Mouse (Mus musculus): ENCODE data around the gene 1700034J05Rik.

Gene 1700034J05Rik

GRCm38 (mm10) chr6:146918341-146918740, 35.9 kb downstream of the 1700034J05Rik start:
- no peak for DNase-seq

DNA sequence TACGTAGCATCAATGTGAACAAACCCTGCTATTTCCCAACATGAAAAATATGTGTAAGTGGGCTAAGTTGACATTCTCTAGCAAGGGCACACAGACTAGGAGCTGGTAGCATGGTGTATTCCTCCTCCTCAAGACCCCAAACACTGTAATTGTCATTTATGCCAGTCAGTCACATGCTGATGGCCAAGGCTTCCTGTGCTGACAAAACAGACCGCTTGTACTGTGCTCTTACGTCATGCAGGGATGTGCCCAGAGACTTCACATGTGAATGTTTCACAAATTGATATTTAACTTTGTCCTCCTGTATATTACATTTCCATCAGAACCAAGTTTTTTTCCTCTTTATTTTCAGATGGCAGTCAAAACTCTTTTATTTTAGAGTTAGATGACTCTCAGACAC, 36.8 kb downstream of the 1700034J05Rik start:
- no peak for DNase-seq

GRCm38 (mm10) chr6:146915808-146916207, 38.4 kb downstream of the 1700034J05Rik start:
- no peak for DNase-seq

DNA sequence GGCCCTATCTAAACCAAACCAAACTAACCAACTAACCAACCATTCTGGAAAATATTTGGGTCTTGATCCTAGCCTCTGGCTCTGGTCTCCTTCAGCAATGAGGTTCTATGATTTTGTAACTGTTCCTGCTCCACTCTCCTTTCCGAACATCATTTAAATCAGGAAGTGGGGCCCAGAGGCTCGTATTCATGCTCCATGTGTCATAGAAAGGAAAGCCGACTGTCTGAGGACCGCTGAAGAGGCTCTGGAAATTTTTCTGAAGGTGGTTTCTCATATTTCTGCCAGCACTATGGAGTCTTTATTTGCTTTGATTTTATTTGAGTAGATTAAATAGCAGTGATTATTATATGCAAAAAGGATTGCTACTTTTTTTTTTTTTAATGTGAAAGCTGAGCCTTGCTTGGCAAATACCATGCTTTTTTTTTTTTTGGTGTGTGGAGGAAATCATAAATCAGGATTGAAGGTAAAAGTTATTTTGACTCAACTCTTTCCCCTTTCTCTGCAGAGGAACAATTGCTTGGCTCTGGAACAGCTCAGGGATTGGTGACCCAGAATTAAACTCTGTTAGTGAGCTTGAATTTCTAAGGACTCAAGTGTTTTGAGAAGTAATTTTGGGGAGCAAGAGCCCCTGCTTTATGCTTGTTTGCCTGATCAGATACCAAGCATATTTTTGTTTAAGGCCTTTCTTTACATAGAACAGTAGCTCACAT, 40.6 kb downstream of the 1700034J05Rik start:
- no peak for DNase-seq

- DNase-seq: no peak
Measured at GRCm38 (mm10) chr6:146912835-146913488, 41.3 kb downstream of the 1700034J05Rik start.

- no peak for DNase-seq
Measured at GRCm38 (mm10) chr6:146910801-146911200, 43.4 kb downstream of the 1700034J05Rik start.

DNA sequence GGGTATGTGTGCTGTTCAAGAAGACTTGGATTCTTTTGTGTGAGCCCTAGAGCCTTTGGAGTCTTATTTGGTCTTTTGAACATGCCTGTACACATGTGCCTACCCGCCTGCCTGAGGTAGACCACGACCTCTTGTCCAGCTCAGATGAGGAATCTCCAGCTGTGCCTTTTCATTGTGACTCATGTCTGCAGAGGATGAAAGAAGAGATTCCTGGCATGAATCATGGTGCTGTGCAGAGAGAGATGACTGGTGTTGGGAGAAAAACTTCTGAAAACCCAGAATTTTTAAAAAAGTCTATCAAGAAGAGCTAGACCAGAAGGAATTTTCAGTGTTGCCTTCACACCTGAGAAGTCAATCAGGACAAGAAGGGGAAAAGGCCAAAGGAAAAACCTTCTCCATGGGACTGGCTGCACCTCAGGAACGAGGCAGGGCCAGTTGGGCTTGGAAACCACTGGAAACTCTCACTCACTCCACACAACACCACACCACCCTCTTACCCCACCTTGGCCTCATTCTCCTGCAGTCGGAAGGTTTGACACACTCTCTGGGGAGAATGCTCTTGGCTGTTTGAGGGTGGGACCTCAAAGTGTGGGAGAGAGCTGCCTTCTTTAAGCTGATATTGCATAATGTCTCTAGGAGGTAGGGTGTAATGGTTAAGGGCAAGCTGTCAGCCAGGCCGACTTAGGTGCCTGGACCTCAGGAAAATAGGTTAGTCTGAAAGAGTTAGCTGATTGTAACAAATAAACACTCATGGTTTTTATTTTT, 44.3 kb downstream of the 1700034J05Rik start:
- no peak for DNase-seq

GRCm38 (mm10) chr6:146908801-146909200, 45.4 kb downstream of the 1700034J05Rik start:
- DNase-seq: no peak

DNA sequence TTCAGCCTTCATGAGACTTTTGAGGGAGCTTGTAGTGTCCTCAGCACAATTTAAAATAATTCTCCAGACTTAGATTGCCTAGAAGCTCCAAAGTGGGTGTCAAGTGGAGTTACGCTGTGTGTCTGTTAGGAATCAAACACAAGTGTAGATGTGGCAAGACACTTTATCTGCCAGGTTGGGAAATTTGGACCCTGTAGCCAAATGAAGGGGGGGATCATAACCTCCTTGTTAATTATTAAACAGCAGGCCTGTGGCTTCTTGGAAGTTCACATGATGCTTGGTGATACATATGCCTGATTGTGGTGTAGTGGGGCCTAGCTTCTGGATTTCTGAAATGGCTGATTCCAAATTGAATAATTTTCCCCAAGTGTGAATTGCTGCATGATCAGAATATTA, 46.4 kb downstream of the 1700034J05Rik start:
- DNase-seq: no peak

GRCm38 (mm10) chr6:146907061-146907794, 47.0 kb downstream of the 1700034J05Rik start:
- no peak for DNase-seq

- DNase-seq: no peak
Measured at GRCm38 (mm10) chr6:146906000-146906786, 48.0 kb downstream of the 1700034J05Rik start.

DNA sequence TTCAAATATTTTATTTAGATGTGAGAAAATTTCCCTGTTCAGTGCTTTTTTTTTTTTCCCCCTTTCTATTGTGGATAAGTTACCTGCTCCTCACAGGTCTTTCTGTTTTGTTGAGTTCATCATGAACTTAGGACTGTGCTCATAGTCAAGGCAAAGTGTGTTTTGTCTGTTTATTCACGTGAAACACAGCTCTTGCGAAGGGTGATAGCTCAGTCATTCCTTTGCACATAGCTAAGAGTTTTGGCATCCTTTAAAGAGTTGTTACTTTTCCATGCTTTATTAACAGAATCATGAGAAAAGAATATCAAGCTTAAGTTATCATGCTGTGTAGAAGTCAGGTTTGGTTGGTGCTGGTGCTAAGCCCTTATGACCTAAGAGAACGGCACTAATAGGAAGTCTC, 49.5 kb downstream of the 1700034J05Rik start:
- DNase-seq: no peak

DNA sequence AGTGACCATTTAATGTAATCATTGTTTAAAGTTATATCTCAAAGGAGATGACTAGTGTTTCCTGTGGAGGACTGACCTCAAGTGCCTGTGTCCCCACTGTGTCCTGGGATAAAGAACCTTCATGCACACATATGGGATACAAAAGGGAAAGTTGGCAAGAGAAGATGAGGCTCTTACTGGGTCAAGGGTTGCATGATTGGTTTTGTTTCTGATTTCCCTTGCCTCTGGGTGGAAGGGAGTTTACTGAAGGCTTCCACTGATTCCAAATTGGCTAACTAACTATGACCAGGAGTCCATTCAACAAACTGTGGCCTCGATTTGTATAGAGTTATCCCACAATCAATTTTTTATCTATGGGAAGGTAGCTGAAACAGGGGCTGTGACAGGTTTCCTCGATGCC, 50.6 kb downstream of the 1700034J05Rik start:
- no peak for DNase-seq

DNA sequence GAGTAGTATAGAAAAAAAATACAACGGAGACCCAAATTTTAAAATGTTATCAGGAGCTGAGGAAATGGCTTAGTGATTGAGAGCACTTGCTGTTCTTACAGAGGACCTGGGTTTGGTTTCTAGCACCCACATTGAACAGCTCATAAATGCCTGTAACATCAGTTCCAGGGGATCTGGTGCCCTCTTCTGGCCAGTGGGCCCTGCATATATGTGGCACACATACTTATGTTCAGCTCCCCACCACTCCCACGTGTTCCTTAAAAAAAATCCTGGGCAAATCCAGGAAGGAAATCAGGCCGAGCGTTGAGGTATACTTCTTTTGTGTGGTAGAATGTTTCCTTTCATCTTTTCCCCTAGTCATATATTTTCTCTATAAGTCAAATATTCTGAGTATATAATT, 52.3 kb downstream of the 1700034J05Rik start:
- DNase-seq: no peak

All from thymus, postnatal 36 days (tissue).